Mouse (Mus musculus) small intestine, adult 2 months (tissue): ENCODE measurements around the gene Med7. TPM values are rescaled to one million over a fixed set of nuclear protein-coding genes. Genes with fewer than 3 reads are reported as not detected.
"Not testable (repeated sequence)": the region's sequence is repeated elsewhere in the genome, so short reads cannot be mapped to it uniquely, and the experiment has no call there.

ENCODE experiments used
- H3K27ac ChIP-seq: fragments of 200-500 bp; 2 replicates; pipeline ENCODE4 v1.5.1; 2012; ENCODE audit warnings: low read depth, low read length, control low read depth, inconsistent platforms; ENCODE audit not compliant: insufficient read depth
- H3K27me3 ChIP-seq: fragments of 200-500 bp; 2 replicates; pipeline ENCODE4 v1.6.1; 2012; ENCODE audit warnings: mild to moderate bottlenecking, moderate library complexity, low read length, inconsistent platforms; ENCODE audit not compliant: control insufficient read depth, insufficient read depth
- H3K36me3 ChIP-seq: fragments of 200-500 bp; 2 replicates; pipeline ENCODE4 v1.6.1; 2012; ENCODE audit warnings: mild to moderate bottlenecking, low read length, control low read depth, inconsistent platforms; ENCODE audit not compliant: control insufficient read depth, insufficient read depth
- H3K4me1 ChIP-seq: fragments of 200-500 bp; 2 replicates; pipeline ENCODE4 v1.6.1; 2012; ENCODE audit warnings: low read length, inconsistent platforms, mixed read lengths; ENCODE audit not compliant: control insufficient read depth, insufficient read depth, insufficient read length
- H3K4me3 ChIP-seq: fragments of 200-500 bp; 2 replicates; pipeline ENCODE4 v1.5.1; 2012; ENCODE audit warnings: low read depth, mild to moderate bottlenecking, control low read depth, inconsistent platforms, low read length, moderate library complexity
- CTCF ChIP-seq: fragments of 200-500 bp; IDR thresholded peaks from 2 replicates; pipeline ENCODE4 v1.5.1; 2012; ENCODE audit warnings: low read depth, mild to moderate bottlenecking, control low read depth, inconsistent platforms, low read length, moderate library complexity, mixed read lengths; ENCODE audit not compliant: insufficient replicate concordance, insufficient read length; ENCODE audit errors: extremely low read depth
- POLR2A ChIP-seq: fragments of 200-500 bp; IDR thresholded peaks from 2 replicates; pipeline ENCODE4 v1.6.1; 2012; ENCODE audit warnings: low read depth, mild to moderate bottlenecking, control low read depth, inconsistent platforms, low read length, moderate library complexity
- WGBS: fragments of 180-500 bp; shearing (Covaris S2); methylation state at CpG from one replicate; pipeline ENCODE4 v1.1.7; 2018; 5-methylcytosine and 5-hydroxymethylcytosine counted together
- polyA plus RNA-seq: library from polyadenylated mRNA; depleted of rRNA; stranded (reverse); fragments of >200 nt; gene quantifications from 2 replicates; pipeline ENCODE4 v1.2.3, GENCODE M21; 2012

Gene Med7
- polyA plus RNA-seq, 1 experiment, result 11.4 TPM

DNA sequence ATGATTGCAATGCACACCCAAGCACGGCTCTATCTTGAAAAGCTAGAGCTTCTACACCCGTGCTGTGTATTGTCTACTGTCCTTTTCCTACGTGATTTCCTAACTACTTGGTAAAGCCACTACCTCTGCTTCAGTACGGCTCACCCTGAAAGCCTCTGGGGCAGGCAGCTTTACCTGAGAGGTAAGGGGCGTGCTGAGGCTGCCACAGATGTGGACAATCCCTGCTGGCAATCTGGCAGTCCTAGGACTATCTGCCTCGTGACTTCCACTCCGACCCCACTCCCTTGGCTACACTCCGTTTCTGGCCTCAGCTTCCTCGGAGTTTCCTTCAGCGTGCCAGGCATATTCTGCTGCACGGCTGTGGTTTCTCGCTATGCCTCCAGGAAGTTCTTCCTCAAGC is 35.2 kb upstream of the Med7 start:
- Histone ChIP-seq H3K4me1 (0 out of 2 replicates have a peak, but pooled peaks cover 3% of the 10 kb centered on the region), H3K27me3 (no peaks in the 10 kb centered on the region), H3K27ac (no peak overlapping the region), H3K4me3 (no peak overlapping the region), H3K36me3 (no peaks in the 10 kb centered on the region)
- WGBS, result 26% methylated on average over 12 of the region's 12 CpGs
- TF ChIP-seq POLR2A (no peak), CTCF (no peak)

DNA sequence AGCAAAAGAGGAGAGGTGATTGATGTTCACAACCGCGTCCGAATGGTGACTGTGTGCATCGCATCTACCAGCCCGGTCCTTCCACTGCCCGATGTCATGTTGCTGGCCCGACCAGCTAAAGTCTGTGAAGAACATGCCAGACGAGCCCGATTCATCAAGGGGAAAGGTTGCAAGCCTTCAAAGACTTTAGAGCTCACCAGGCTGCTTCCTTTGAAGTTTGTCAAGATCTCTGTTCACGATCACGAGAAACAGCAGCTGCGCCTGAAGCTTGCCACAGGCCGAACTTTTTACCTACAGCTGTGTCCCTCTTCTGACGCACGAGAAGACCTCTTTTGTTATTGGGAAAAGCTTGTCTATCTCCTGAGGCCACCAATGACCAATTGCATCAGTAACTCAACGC is 31.7 kb upstream of the Med7 start:
- no peaks in the 10 kb centered on the region for H3K36me3 ChIP-seq
- no peak overlapping the region for H3K27ac ChIP-seq
- no peak for TF ChIP-seq POLR2A
- TF ChIP-seq CTCF, result no peak
- no peak overlapping the region for H3K4me3 ChIP-seq
- H3K27me3 ChIP-seq, result no peaks in the 10 kb centered on the region
- no peaks in the 10 kb centered on the region for H3K4me1 ChIP-seq
- 88% methylated on average over 16 of the region's 16 CpGs for WGBS

DNA sequence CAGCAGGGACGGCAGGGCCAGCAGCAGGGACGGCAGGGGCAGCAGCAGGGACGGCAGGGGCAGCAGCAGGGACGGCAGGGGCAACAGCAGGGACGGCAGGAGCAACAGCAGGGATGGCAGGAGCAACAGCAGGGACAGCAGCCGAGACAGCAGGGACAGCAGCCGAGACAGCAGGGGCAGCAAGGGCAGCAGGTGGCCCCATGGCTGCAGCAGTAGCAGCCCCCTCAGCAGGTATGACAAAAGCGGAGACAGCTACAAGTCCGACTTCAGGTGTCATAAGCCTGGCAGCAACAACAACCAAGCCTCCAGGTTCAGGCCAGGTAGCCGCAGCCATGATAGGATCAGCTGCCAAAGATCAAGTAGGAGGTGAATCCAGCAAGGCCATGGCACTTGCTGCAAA is 30.0 kb upstream of the Med7 start:
- no peaks in the 10 kb centered on the region for H3K27me3 ChIP-seq
- 64% methylated on average over 10 of the region's 10 CpGs for WGBS
- no peaks in the 10 kb centered on the region for H3K36me3 ChIP-seq
- H3K27ac ChIP-seq, result no peak overlapping the region
- TF ChIP-seq CTCF (no peak), POLR2A (no peak)
- H3K4me3 ChIP-seq, result no peak overlapping the region
- no peaks in the 10 kb centered on the region for H3K4me1 ChIP-seq

DNA sequence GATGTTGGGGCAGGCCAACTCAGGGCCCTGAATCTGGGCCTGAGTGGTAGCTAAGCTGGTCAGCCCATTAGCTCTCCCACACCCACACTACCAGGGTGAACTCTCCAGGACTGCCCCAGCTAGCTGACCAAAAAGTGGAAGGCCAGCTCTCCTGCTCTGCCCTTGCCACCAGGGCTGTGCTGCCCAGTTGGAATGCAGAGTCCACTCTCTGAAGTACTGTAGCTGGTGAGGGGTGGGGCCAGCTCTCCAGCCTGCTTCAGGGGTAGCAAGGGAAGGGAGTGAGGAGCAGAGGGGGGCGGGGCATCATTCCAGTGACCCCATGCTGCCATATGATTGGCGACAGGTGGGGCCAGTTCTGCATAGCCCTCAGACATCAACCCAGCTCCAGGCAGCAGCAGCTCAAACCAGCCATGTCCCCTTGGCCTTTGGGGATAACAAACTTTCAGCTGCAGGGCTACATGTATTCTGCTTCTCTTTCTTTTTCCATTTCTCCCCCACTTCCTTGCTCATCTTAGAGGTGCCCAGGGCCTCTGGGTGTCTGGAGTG is 26.6 kb upstream of the Med7 start:
- no peak overlapping the region for H3K27ac ChIP-seq
- WGBS, result 49% methylated on average over 2 of the region's 2 CpGs
- no peak overlapping the region for H3K4me3 ChIP-seq
- H3K4me1 ChIP-seq, result no peaks in the 10 kb centered on the region
- no peaks in the 10 kb centered on the region for H3K36me3 ChIP-seq
- no peaks in the 10 kb centered on the region for H3K27me3 ChIP-seq
- no peak for TF ChIP-seq POLR2A
- no peak for TF ChIP-seq CTCF

DNA sequence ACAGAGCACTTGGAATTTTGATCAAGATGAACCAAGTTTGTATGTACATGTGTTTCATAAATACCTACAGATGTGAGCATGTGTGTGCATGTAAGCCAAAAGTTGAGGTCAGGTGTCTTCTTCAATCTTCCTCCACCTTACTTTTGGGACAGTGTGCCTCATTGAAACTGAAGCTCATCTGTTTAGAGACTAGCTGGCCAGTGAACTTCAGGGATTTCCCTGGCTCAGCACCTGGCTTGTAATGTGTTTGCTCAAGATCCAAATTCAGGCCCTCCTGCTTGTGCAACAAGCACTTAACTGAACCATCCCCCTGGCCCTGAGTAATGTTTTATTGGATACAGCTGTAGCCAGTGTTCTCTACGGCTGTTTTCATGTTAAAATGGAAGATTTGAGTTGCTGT is 18.3 kb upstream of the Med7 start:
- Histone ChIP-seq H3K27ac (no peak overlapping the region), H3K4me1 (no peaks in the 10 kb centered on the region), H3K36me3 (no peaks in the 10 kb centered on the region), H3K27me3 (no peaks in the 10 kb centered on the region), H3K4me3 (no peak overlapping the region)
- 44% methylated on average over 1 of the region's 1 CpGs for WGBS
- TF ChIP-seq CTCF, result no peak
- TF ChIP-seq POLR2A, result no peak

DNA sequence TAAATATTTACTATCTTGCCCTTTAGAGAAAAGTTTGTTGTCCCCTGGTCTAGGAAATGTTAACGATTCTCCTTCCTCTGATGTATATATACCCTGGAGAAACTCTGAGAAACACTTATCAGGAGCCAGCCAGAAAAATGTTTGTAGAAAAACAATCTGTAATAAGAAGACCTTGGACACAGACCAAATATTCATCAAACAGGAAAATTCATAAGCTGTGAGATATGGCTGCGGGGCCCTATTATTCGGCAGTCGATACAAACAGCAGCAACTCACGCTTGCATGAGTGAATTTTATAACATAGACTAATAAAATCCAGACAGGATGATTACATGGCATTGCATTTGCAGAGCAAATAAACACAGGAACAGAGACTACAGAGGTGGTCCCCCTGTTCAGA is 17.9 kb upstream of the Med7 start:
- WGBS, result 69% methylated on average over 5 of the region's 5 CpGs
- Histone ChIP-seq H3K27me3 (no peaks in the 10 kb centered on the region), H3K4me3 (no peak overlapping the region), H3K27ac (no peak overlapping the region), H3K36me3 (no peaks in the 10 kb centered on the region), H3K4me1 (no peaks in the 10 kb centered on the region)
- no peak for TF ChIP-seq CTCF
- TF ChIP-seq POLR2A, result no peak

DNA sequence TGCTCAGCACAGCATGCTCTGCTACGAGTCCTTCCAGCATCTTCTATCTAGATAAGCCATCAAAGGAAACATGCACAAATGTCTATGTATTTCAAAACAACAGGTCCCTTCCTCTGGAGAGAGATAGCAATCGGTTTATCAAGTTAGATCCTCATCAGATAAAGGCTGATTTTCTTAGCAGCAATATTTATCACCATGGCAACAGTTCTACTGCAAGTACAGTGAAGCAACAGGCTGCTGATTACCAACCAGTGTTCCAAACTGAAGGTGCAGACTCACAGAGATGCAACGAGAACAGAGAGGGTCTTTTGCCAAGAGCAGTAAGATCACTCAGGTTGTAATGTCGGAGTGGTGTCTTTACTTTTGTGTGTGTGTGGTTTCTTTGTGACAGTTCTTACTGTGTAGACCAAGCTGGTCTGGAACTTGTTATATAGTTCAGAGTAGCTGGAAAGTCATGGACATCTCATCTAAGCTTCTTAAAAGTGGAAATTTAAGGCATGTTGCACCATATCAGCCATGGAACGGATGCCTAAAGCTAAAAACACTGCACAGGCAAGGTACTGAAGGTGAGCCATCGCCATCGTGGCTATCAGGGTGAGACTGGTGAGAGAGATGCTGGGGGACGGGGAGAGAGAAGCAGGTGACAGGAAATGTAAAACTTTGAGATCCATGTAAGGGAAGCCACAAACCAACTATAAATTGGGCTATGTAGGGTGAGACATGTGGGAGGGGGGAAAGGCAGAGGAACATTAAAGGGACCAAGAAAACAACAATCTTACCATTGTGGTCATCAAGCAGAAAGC is 15.4 kb upstream of the Med7 start:
- Histone ChIP-seq H3K4me1 (no peaks in the 10 kb centered on the region), H3K27me3 (no peaks in the 10 kb centered on the region), H3K4me3 (no peak overlapping the region), H3K27ac (no peak overlapping the region), H3K36me3 (no peaks in the 10 kb centered on the region)
- 66% methylated on average over 8 of the region's 8 CpGs for WGBS
- no peak for TF ChIP-seq POLR2A
- no peak for TF ChIP-seq CTCF

DNA sequence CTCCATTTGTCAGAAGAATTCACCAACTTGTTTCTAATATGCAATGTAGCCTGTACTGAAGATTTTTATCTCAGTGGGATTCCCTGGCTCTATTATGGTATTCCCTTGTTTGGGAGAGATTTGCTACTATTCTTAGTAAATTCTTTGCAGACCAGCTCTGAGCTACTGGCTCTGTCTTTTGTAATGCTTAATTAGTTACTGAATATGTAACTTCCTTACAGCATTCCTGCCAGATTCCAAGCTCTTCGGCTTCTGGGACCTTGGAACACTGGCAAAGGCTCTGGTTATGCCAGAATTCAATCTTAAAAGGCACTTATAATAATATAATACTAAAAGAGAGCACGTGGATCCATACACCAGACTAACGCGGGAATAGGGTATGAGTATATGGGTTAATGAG is 8.6 kb upstream of the Med7 start:
- H3K27me3 ChIP-seq, H3K27ac ChIP-seq, H3K4me1 ChIP-seq, H3K4me3 ChIP-seq, H3K36me3 ChIP-seq: not testable (repeated sequence)
- WGBS, result 44% methylated on average over 4 of the region's 4 CpGs
